Mouse (Mus musculus): Measurements from ENCODE around the gene 4921501E09Rik. TPM values are rescaled to one million over a fixed set of nuclear protein-coding genes. Genes with fewer than 3 reads are reported as not detected.
A peak's percentile ranks its signal among the peaks of the same experiment; 100 is the strongest.
"Not testable (repeated sequence)": the region's sequence is repeated elsewhere in the genome, so short reads cannot be mapped to it uniquely, and the experiment has no call there.

Gene 4921501E09Rik
- polyA plus RNA-seq (2015; fragmentation: Nextera tagmentation; extraction: Ambion mirVana): not detected in 2 replicates

- Histone ChIP-seq H3K4me1 (no peaks in the 10 kb centered on the region), H3K27ac (no peak within 1 kb of the TSS), H3K27me3 (no peaks in the 10 kb centered on the region), H3K9ac (no peak within 1 kb of the TSS), H3K36me3 (no peaks in the 10 kb centered on the region), H3K9me3 (no peaks in the 10 kb centered on the region), H3K4me2 (no peak within 1 kb of the TSS), H3K4me3 (no peak within 1 kb of the TSS)
- ATAC-seq (ENCODE audit: insufficient number of reproducible peaks, low FRiP score, low TSS enrichment, low read depth): no peak
- whole genome bisulfite sequencing: 41% methylated on average over 1 of the region's 1 CpGs
Measured at GRCm38 (mm10) chr17:33067958-33068357, at the start of gene 4921501E09Rik. 4921501E09Rik (minus strand) TSS chr17:33068058.

DNA sequence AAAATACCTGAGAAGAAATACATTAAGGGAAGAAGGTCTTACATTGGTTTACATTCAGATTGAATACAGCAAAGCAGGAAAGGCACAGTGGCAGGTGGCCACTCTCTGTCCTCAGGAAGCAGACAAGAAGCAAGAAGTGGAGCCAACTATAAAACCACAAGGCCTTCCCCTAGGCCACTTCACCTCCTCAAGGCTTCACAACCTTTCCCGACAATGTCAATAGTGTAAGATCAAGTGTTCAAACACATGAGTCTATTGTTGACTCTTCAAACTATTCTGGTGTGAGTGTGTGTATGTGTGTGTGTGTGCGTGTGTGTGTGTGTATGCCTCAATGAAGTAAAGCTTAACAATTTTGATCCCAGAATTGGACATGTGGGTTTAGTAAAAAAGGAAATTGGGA, 29.5 kb upstream of the 4921501E09Rik start:
- no peak for ATAC-seq (ENCODE audit: insufficient number of reproducible peaks, low FRiP score, low TSS enrichment, low read depth)
- WGBS: 93% methylated on average over 2 of the region's 2 CpGs

GRCm38 (mm10) chr17:33092391-33093193, 24.7 kb upstream of the 4921501E09Rik start:
- ATAC-seq (ENCODE audit: insufficient number of reproducible peaks, low FRiP score, low TSS enrichment, low read depth): peak; percentile 40; the same call in 1 of the 2 replicates
- H3K27ac ChIP-seq: peak overlapping the region; percentile 87
- WGBS: 2% methylated on average over 31 of the region's 31 CpGs
- H3K9me3 ChIP-seq: no peaks in the 10 kb centered on the region
- H3K36me3 ChIP-seq: no peaks in the 10 kb centered on the region
- H3K4me1 ChIP-seq: peaks cover 7% of the 10 kb centered on the region
- H3K4me3 ChIP-seq: peak overlapping the region; percentile 69
- peak overlapping the region; percentile 46 for H3K9ac ChIP-seq
- no peaks in the 10 kb centered on the region for H3K27me3 ChIP-seq
- peak overlapping the region; percentile 58 for H3K4me2 ChIP-seq

More for the DNA sequence above, 29.5 kb upstream of the 4921501E09Rik start:
- Histone ChIP-seq H3K27me3 (no peaks in the 10 kb centered on the region), H3K4me2 (no peak overlapping the region), H3K9ac (no peak overlapping the region), H3K36me3 (no peaks in the 10 kb centered on the region), H3K4me3 (no peak overlapping the region), H3K9me3 (no peaks in the 10 kb centered on the region), H3K4me1 (peaks cover 4% of the 10 kb centered on the region), H3K27ac (no peak overlapping the region)

GRCm38 (mm10) chr17:33091630-33092029, 23.8 kb upstream of the 4921501E09Rik start:
- Histone ChIP-seq H3K4me3 (no peak overlapping the region), H3K9ac (no peak overlapping the region), H3K27ac (no peak overlapping the region), H3K36me3 (no peaks in the 10 kb centered on the region), H3K27me3 (no peaks in the 10 kb centered on the region), H3K4me1 (peaks cover 7% of the 10 kb centered on the region), H3K4me2 (no peak overlapping the region), H3K9me3 (no peaks in the 10 kb centered on the region)
- 95% methylated on average over 1 of the region's 1 CpGs for WGBS
- no peak for ATAC-seq (ENCODE audit: insufficient number of reproducible peaks, low FRiP score, low TSS enrichment, low read depth)

GRCm38 (mm10) chr17:33089220-33089949, 21.5 kb upstream of the 4921501E09Rik start, which contains the start of gene Zfp563:
Zfp563 (plus strand) TSS chr17:33089310.
- Histone ChIP-seq H3K27ac (peak within 1 kb of the TSS; percentile 91), H3K4me2 (peak within 1 kb of the TSS; percentile 54), H3K4me3 (peak within 1 kb of the TSS; percentile 59), H3K9me3 (no peaks in the 10 kb centered on the region), H3K9ac (peak within 1 kb of the TSS; percentile 41), H3K36me3 (no peaks in the 10 kb centered on the region), H3K27me3 (no peaks in the 10 kb centered on the region), H3K4me1 (peaks cover 7% of the 10 kb centered on the region)
- ATAC-seq (ENCODE audit: insufficient number of reproducible peaks, low FRiP score, low TSS enrichment, low read depth): peak; percentile 93
- 3% methylated on average over 34 of the region's 34 CpGs for WGBS

DNA sequence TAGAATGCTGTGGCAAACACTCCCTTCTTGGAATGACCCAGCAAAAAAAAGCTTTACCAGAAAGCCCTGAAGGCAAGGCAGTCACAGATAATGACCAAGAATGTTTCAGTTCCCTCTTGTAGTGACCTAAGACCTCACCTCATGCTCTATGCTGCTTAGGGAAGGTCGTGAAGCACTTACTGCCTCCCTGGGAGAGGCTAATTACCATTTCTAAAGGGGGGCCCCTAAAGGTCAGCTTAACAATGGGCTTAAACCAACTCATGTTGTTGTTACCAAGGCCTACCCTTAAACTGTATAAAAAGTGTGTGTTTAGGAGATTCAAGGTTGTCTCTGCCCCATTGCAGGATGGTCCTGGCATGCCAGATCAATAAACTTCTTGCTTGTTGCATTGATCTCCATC, 4.9 kb downstream of the 4921501E09Rik start:
- Histone ChIP-seq H3K4me2 (no peak overlapping the region), H3K9me3 (no peaks in the 10 kb centered on the region), H3K36me3 (no peaks in the 10 kb centered on the region), H3K27ac (no peak overlapping the region), H3K9ac (no peak overlapping the region), H3K4me1 (no peaks in the 10 kb centered on the region), H3K27me3 (no peaks in the 10 kb centered on the region), H3K4me3 (no peak overlapping the region)
- no peak for ATAC-seq (ENCODE audit: insufficient number of reproducible peaks, low FRiP score, low TSS enrichment, low read depth)
- 0% methylated on average over 1 of the region's 1 CpGs for WGBS

GRCm38 (mm10) chr17:33058791-33059190, 9.1 kb downstream of the 4921501E09Rik start:
- Histone ChIP-seq H3K4me3 (no peak overlapping the region), H3K36me3 (no peaks in the 10 kb centered on the region), H3K27me3 (no peaks in the 10 kb centered on the region), H3K4me2 (no peak overlapping the region), H3K9me3 (no peaks in the 10 kb centered on the region), H3K27ac (no peak overlapping the region), H3K4me1 (no peaks in the 10 kb centered on the region), H3K9ac (no peak overlapping the region)
- ATAC-seq (ENCODE audit: insufficient number of reproducible peaks, low FRiP score, low TSS enrichment, low read depth): no peak
- 10% methylated on average over 1 of the region's 1 CpGs for WGBS

DNA sequence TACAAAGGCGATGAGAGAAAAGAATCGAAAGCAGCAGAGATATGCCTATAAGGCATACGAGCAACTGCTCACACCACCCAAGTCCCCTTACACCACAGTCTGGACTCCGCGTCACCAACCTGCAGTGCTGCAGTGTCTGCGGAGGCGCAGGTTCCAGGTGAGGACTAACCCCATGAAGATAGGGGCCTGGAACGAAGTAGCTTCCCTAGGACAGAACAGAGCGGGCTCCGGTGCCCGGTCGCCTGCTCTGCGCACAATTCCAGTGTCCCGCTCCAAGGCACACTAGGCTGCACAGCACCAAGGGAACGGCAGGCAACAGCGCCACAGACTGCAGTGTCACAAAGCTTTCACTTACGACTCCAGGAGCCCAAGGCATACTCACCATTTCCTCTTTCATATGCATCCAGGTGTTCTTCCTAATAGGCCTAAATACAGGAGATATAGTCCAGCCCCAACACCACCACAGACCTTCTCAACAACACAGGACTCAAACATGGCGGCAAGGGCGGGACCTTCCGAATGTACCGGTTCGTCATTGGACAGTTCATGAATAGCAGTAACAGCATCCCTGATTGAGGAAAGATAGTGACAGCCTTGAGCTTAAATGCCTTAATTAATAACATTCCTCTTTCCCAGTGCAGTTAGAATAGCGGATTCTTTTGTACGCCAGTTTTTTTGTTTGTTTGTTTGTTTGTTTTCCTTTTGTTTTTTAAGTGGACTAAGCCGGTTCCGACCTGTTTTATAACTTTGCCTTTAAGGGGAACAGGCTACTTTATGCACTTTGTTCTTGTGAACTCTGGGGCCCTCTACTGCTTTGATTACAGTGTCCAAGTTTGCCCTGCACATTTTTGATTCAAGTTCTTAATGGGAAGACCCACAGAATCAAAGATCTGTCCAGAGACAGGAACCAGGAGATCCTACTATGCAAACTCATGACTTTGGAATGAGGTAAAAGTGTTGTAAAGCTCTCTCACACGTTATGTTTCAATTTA, 34.7 kb downstream of the 4921501E09Rik start, which contains the start of gene Zfp763:
Zfp763 (minus strand) TSS at position 503 of the 992 bp plus-strand sequence.
- WGBS: 2% methylated on average over 27 of the region's 27 CpGs
- peak within 1 kb of the TSS; percentile 74 for H3K9ac ChIP-seq

GRCm38 (mm10) chr17:33032376-33032775, 35.5 kb downstream of the 4921501E09Rik start:
- peaks cover 2% of the 10 kb centered on the region; the same call in 1 of the 2 replicates for H3K36me3 ChIP-seq
- H3K9me3 ChIP-seq: no peaks in the 10 kb centered on the region
- H3K4me1 ChIP-seq: no peaks in the 10 kb centered on the region
- H3K27me3 ChIP-seq: no peaks in the 10 kb centered on the region
- H3K9ac ChIP-seq: no peak overlapping the region; the same call in 1 of the 2 replicates
- WGBS: 5% methylated on average over 6 of the region's 10 CpGs
- ATAC-seq (ENCODE audit: insufficient number of reproducible peaks, low FRiP score, low TSS enrichment, low read depth): no peak
- H3K4me3 ChIP-seq: peak overlapping the region; percentile 87
- no peak overlapping the region for H3K27ac ChIP-seq
- H3K4me2 ChIP-seq: peak overlapping the region; percentile 49

More for the DNA sequence above, 34.7 kb downstream of the 4921501E09Rik start, which contains the start of gene Zfp763:
- no peaks in the 10 kb centered on the region for H3K4me1 ChIP-seq
- peak within 1 kb of the TSS; percentile 87 for H3K27ac ChIP-seq
- no peaks in the 10 kb centered on the region for H3K9me3 ChIP-seq
- peak within 1 kb of the TSS; percentile 49 for H3K4me2 ChIP-seq
- H3K4me3 ChIP-seq: peak within 1 kb of the TSS; percentile 87
- no peaks in the 10 kb centered on the region for H3K36me3 ChIP-seq
- H3K27me3 ChIP-seq: no peaks in the 10 kb centered on the region
- peak; percentile 93 for ATAC-seq (ENCODE audit: insufficient number of reproducible peaks, low FRiP score, low TSS enrichment, low read depth)

DNA sequence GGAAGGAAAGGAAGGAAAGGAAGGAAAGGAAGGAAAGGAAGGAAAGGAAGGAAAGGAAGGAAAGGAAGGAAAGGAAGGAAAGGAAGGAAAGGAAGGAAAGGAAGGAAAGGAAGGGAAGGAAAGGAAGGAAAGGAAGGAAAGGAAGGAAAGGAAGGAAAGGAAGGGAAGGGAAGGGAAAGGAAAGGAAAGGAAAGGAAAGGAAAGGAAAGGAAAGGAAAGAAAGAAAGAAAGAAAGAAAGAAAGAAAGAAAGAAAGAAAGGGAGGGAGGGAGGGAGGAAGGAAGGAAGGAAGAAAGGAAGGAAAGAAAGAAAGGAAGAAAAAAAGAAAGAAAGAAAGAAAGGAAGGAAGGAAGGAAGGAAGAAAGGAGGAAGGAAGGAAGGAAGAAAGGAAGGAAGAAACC, 47.4 kb downstream of the 4921501E09Rik start:
- H3K4me3 ChIP-seq; H3K27ac ChIP-seq; H3K27me3 ChIP-seq; H3K9ac ChIP-seq; ATAC-seq (ENCODE audit: insufficient number of reproducible peaks, low FRiP score, low TSS enrichment, low read depth); H3K4me2 ChIP-seq; H3K4me1 ChIP-seq: not testable (repeated sequence)
- Histone ChIP-seq H3K36me3 (peaks cover 78% of the 10 kb centered on the region), H3K9me3 (peaks cover 54% of the 10 kb centered on the region)
